Mouse (Mus musculus) stomach, embryonic 16.5 days (tissue): ENCODE results near the gene Crtc1. TPM values are rescaled to one million over a fixed set of nuclear protein-coding genes. Genes with fewer than 3 reads are reported as not detected.

Source experiments
- ATAC-seq: fragments of 200-750 bp; cut with Nextera tagmentation; 2 replicates; pipeline ENCODE4 v1.8.0; 2017; ENCODE audit warnings: moderate number of reproducible peaks, moderate TSS enrichment; ENCODE audit not compliant: insufficient read depth, low FRiP score
- H3K27ac ChIP-seq: fragments of 300-500 bp; sonication (generic); 2 replicates; pipeline ENCODE4 v1.5.1; 2014; ENCODE audit warnings: low read length
- H3K27me3 ChIP-seq: fragments of 300-500 bp; sonication (generic); 2 replicates; pipeline ENCODE4 v1.6.1; 2014; ENCODE audit warnings: low read length, control low read depth, mixed read lengths; ENCODE audit not compliant: control insufficient read depth, insufficient read depth
- H3K36me3 ChIP-seq: fragments of 300-500 bp; sonication (generic); 2 replicates; pipeline ENCODE4 v1.6.1; 2014; ENCODE audit warnings: low read length; ENCODE audit not compliant: control insufficient read depth, insufficient read depth
- H3K4me1 ChIP-seq: fragments of 300-500 bp; sonication (generic); 2 replicates; pipeline ENCODE4 v1.6.1; 2014; ENCODE audit warnings: low read length, control low read depth, mixed read lengths; ENCODE audit not compliant: control insufficient read depth, insufficient read depth
- H3K4me2 ChIP-seq: fragments of 300-500 bp; sonication (generic); 2 replicates; pipeline ENCODE4 v1.6.1; 2014; ENCODE audit warnings: low read depth, low read length, mixed read lengths
- H3K4me3 ChIP-seq: fragments of 300-500 bp; sonication (generic); replicated peaks from 2 replicates; pipeline ENCODE4 v1.5.1; 2014; ENCODE audit warnings: mild to moderate bottlenecking, low read length
- H3K9ac ChIP-seq: fragments of 300-500 bp; sonication (generic); 2 replicates; pipeline ENCODE4 v1.6.1; 2014; ENCODE audit warnings: low read length
- H3K9me3 ChIP-seq: fragments of 300-500 bp; sonication (generic); replicated peaks from 2 replicates; pipeline ENCODE4 v1.6.1; 2016; ENCODE audit warnings: low read length, control low read depth; ENCODE audit not compliant: control insufficient read depth
- WGBS: fragments of 180-500 bp; shearing (Covaris S2); extraction: QIAGEN DNeasy Blood & Tissue Kit; methylation state at CpG from one replicate; pipeline ENCODE4 v1.1.7; 2014; 5-methylcytosine and 5-hydroxymethylcytosine counted together
- polyA plus RNA-seq: library from polyadenylated mRNA; unstranded; fragments of >200 nt; fragmentation: Nextera tagmentation; extraction: Ambion mirVana; gene quantifications from 2 replicates; pipeline ENCODE4 v1.2.1, GENCODE M21; 2015

Gene Crtc1
- 13.9 and 16.2 TPM in 2 replicates for polyA plus RNA-seq

DNA sequence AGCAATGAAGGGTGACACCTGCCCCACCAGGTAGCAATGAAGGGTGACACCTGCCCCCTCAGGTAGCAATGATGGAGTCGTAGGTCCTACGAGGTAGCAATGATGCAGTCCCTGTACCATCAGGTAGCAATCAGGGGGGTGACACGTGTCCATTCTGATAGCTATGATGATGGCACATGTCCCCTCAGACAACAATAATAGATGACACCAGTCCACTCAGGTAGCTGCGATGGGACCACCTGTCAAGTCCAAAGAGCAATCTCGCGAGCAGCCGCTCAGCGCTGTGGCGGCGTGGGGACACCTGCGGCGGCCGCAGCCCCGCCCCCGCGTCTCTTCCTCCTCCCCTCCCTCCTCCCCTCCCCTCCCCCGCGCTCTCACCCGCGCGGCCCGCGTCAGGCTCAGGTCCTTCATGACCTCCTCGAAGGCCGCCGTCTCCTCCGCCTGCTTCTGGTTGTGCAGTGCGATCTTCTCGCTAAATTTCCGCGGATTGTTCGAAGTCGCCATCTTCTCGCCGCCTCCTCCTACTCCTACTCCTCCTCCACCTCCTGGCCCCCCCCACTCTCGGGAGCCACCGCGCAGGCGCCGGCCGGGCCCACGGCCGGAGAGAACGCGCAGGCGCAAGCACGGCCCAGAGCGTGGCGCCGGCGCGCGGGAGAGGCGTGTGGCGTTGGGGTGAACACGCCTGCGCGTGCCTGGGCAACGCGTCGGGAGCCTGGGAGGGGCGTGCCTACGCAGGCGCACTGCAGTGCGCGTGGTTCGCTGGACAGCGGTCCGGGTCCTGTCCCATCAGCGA, at the start of gene Crtc1:
Gene Crtc1, minus strand, starts transcription at position 525 of the 793 bp plus-strand sequence.
- Histone ChIP-seq H3K27me3 (no peaks in the 10 kb centered on the region), H3K9me3 (no peaks in the 10 kb centered on the region), H3K36me3 (no peaks in the 10 kb centered on the region), H3K4me1 (peaks cover 15% of the 10 kb centered on the region), H3K4me2 (peak within 1 kb of the TSS; percentile 88), H3K9ac (peak within 1 kb of the TSS; percentile 80), H3K4me3 (peak within 1 kb of the TSS; percentile 69), H3K27ac (peak within 1 kb of the TSS; percentile 72; the same call in 1 of the 2 replicates)
- ATAC-seq: peak; percentile 99
- WGBS: under 1% methylated on average over 70 of the region's 70 CpGs

GRCm38 (mm10) chr8:70488931-70489470, 49.6 kb upstream of the Crtc1 start:
- H3K27ac ChIP-seq: 0 out of 2 replicates have a peak overlapping the region, but pooled peaks have one; percentile 7
- peaks cover 43% of the 10 kb centered on the region for H3K4me1 ChIP-seq
- WGBS: 4% methylated on average over 14 of the region's 14 CpGs
- H3K4me3 ChIP-seq: peak overlapping the region; percentile 39
- 0 out of 2 replicates have a peak overlapping the region, but pooled peaks have one; percentile 54 for H3K9ac ChIP-seq
- H3K9me3 ChIP-seq: no peaks in the 10 kb centered on the region
- peak overlapping the region; percentile 63 for H3K4me2 ChIP-seq
- peaks cover 94% of the 10 kb centered on the region for H3K27me3 ChIP-seq
- no peaks in the 10 kb centered on the region for H3K36me3 ChIP-seq
- ATAC-seq: no peak

DNA sequence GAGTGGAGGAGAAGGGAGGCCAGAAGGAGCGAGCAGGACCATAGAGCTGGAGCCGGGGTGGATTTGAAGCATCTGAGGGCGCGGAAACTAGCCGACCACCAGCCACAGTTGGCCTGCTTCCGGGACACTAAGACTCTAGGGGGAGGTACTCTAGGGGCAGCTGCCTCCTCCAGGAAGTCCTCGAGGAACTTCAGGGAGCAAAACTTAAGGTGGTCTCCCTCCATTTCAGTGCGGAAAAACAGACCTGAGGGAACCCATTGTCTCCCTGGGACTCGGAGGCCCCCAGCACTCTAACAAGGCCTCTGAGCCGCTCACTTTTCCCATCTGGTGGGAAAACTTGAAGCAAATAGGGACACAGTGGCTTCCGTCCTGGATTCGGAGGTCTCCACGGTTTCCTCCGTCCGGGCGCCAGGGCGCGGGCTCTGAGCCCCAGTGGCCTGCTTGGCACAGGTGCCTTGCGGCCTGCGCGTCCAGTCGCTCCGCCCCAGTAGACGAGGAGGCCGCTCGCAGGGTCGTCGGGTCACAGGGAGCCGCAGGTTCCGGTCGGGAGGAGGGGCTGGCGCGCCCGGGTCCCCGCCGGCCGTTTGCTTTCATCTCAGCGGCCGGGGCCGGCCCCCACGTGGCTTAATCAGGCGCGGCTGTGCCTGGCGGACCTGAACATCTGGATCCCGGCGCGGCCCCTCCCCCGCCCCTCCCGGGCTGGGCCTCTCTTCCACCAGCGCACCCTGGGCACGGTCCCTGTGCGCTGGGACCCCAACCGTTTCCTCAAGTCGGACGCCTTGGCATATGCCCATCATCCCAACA, 48.8 kb upstream of the Crtc1 start:
- 5% methylated on average over 55 of the region's 55 CpGs for WGBS
- peak overlapping the region; percentile 39 for H3K4me3 ChIP-seq
- peaks cover 86% of the 10 kb centered on the region for H3K27me3 ChIP-seq
- H3K9me3 ChIP-seq: no peaks in the 10 kb centered on the region
- peak; percentile 18; the same call in 1 of the 2 replicates for ATAC-seq
- H3K27ac ChIP-seq: 0 out of 2 replicates have a peak overlapping the region, but pooled peaks have one; percentile 7
- peak overlapping the region; percentile 54; the same call in 1 of the 2 replicates for H3K9ac ChIP-seq
- H3K36me3 ChIP-seq: no peaks in the 10 kb centered on the region
- H3K4me1 ChIP-seq: peaks cover 35% of the 10 kb centered on the region
- peak overlapping the region; percentile 57 for H3K4me2 ChIP-seq

GRCm38 (mm10) chr8:70486941-70487520, 47.7 kb upstream of the Crtc1 start, which contains the start of gene Tmem59l:
TSS of gene Tmem59l (minus strand) at chr8:70487358.
- Histone ChIP-seq H3K27me3 (peaks cover 74% of the 10 kb centered on the region), H3K4me1 (peaks cover 26% of the 10 kb centered on the region), H3K9me3 (no peaks in the 10 kb centered on the region), H3K9ac (peak within 1 kb of the TSS; percentile 54; the same call in 1 of the 2 replicates), H3K4me3 (peak within 1 kb of the TSS; percentile 39), H3K36me3 (no peaks in the 10 kb centered on the region), H3K4me2 (peak within 1 kb of the TSS; percentile 57), H3K27ac (no peak within 1 kb of the TSS)
- 8% methylated on average over 33 of the region's 33 CpGs for WGBS
- ATAC-seq: no peak

DNA sequence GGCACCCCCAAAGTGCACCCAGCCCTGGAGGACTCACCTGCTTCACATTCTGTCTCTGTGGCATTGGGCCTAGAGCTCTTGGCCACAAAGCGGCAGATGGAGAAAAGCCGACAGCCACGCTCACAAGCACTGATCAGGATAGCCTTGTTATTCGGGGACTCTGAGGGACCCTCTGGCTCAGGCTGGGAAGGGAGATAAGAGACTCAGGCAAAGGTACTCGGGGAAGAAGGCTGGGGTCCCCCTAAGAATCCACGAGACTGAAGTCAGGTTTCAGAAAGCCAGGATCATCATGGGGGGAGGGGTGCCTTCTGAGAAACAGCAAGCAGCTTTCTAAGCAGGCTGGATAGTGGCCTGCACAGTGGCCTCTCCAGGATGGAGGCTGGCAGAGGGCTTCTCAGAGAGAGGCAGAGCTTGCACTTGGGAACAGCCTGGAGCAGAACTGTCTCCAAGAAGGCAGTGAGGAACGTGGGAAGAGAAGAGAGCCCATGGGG, 46.9 kb upstream of the Crtc1 start:
- H3K9me3 ChIP-seq: no peaks in the 10 kb centered on the region
- H3K4me2 ChIP-seq: no peak overlapping the region
- no peak overlapping the region for H3K9ac ChIP-seq
- ATAC-seq: no peak
- peaks cover 66% of the 10 kb centered on the region for H3K27me3 ChIP-seq
- peaks cover 26% of the 10 kb centered on the region for H3K4me1 ChIP-seq
- 58% methylated on average over 7 of the region's 7 CpGs for WGBS
- no peaks in the 10 kb centered on the region for H3K36me3 ChIP-seq
- no peak overlapping the region for H3K27ac ChIP-seq
- H3K4me3 ChIP-seq: no peak overlapping the region

DNA sequence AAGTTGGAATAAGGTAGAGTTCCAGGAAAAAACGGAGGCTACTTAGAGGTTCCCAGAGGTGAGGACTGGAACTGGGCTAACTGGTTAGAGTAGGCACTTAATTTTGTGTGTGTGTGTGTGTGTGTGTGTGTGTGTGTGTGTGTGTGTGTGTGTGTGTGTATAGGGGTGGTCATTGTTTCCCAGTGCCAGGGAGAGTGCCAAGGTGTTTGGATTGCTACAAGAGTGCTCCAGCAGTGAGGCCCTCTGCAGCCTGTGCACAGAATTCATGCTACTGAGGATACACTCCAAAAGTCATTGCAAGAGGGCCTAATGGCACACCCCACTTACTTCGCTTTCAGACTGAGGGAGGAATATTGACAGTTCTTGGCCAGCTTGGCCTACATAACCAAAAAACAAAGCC, 43.6 kb upstream of the Crtc1 start:
- no peak for ATAC-seq
- Histone ChIP-seq H3K9ac (no peak overlapping the region), H3K27me3 (peaks cover 40% of the 10 kb centered on the region), H3K27ac (no peak overlapping the region), H3K9me3 (no peaks in the 10 kb centered on the region), H3K4me1 (peaks cover 7% of the 10 kb centered on the region), H3K36me3 (no peaks in the 10 kb centered on the region), H3K4me3 (no peak overlapping the region), H3K4me2 (no peak overlapping the region)
- WGBS: 42% methylated on average over 2 of the region's 2 CpGs

DNA sequence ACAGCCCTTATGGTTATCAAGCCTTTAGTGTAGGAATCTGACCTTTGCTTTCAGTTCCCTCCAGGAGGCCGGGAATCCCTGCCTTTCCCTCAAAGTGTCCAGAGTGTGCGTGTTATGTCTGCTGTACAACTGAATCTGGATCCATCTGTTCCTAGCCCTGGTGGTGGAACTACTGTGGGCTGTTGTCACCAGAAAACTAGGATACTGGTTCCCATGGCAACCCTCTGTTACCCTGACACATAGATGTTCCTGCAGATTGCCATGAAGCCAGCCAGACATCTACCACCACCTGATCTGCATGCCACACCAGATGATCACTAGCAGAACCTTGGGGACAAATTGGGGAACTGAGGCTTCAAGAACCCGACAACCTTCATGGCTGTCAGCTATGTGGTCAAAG, 42.5 kb upstream of the Crtc1 start:
- ATAC-seq: no peak

GRCm38 (mm10) chr8:70477269-70477982, 38.0 kb upstream of the Crtc1 start:
- no peaks in the 10 kb centered on the region for H3K36me3 ChIP-seq
- H3K4me1 ChIP-seq: peaks cover 15% of the 10 kb centered on the region
- WGBS: 2% methylated on average over 21 of the region's 21 CpGs
- H3K4me2 ChIP-seq: peak overlapping the region; percentile 85
- peak; percentile 47 for ATAC-seq
- H3K9ac ChIP-seq: peak overlapping the region; percentile 90
- H3K4me3 ChIP-seq: peak overlapping the region; percentile 73
- H3K9me3 ChIP-seq: no peaks in the 10 kb centered on the region
- H3K27me3 ChIP-seq: peaks cover 7% of the 10 kb centered on the region; the same call in 1 of the 2 replicates
- H3K27ac ChIP-seq: peak overlapping the region; percentile 68

More for the DNA sequence above, 42.5 kb upstream of the Crtc1 start:
- peaks cover 11% of the 10 kb centered on the region for H3K4me1 ChIP-seq
- 78% methylated on average over 3 of the region's 3 CpGs for WGBS
- H3K9me3 ChIP-seq: no peaks in the 10 kb centered on the region
- no peak overlapping the region for H3K27ac ChIP-seq
- H3K27me3 ChIP-seq: peaks cover 32% of the 10 kb centered on the region
- no peak overlapping the region for H3K9ac ChIP-seq
- no peaks in the 10 kb centered on the region for H3K36me3 ChIP-seq
- no peak overlapping the region for H3K4me3 ChIP-seq
- H3K4me2 ChIP-seq: no peak overlapping the region
